Mouse (Mus musculus): ENCODE results near the gene Cyp4f18. TPM values are rescaled to one million over a fixed set of nuclear protein-coding genes. Genes with fewer than 3 reads are reported as not detected.

The Cyp4f18 gene
- total RNA-seq, 1 experiment = 0.18 TPM

DNA sequence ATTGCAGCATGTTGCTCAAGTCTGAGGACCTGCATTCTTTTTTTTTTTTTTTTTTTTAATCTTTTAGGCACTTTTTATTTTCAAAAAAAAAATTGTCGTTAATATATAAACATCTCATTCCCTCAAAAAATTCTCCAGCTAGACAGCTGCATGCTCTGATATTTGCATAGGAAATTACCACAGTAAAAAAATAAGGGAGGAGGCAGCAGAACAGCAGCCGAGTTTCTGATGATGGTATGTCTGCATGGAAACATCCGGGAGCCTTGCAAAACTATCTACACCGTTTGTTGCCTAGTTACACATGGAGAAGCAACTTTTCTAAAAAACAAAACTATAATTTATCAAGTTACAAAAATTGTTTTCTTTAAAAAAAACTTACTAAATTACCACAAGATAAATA lies 28.0 kb downstream of the Cyp4f18 start:
- H3K36me3 ChIP-seq (ENCODE audit: control insufficient read depth, insufficient read depth, low read length, poor library complexity, severe bottlenecking) = no peaks in the 10 kb centered on the region
- no peak overlapping the region for H3K4me3 ChIP-seq (ENCODE audit: insufficient read depth in 1 of 2, low read depth in 1 of 2, low read length in 2 of 2, poor library complexity in 1 of 2, severe bottlenecking in 1 of 2)
- no peaks in the 10 kb centered on the region for H3K9me3 ChIP-seq (ENCODE audit: control insufficient read depth, insufficient read depth, low read depth, low read length)
- H3K9ac ChIP-seq (ENCODE audit: insufficient read depth, low read depth, low read length, poor library complexity, severe bottlenecking) = no peak overlapping the region
- H3K4me1 ChIP-seq (ENCODE audit: control insufficient read depth in 2 of 2, insufficient read depth in 2 of 2, low read length in 2 of 2, poor library complexity in 1 of 2) = no peaks in the 10 kb centered on the region
- TF ChIP-seq MAFK (IDR thresholded peaks at IDR 0.05; ENCODE audit: insufficient read depth, low read depth, low read length) (no peak), HCFC1 (IDR thresholded peaks at IDR 0.05; ENCODE audit: borderline replicate concordance, insufficient read depth, low read length) (no peak)
- in situ Hi-C loops (cut with MboI; ENCODE audit: low sequenced_read_pairs in 2 of 2, unreplicated experiment in 2 of 2) = loop anchor here in 1 of 2 experiments (25.0 kb wide), 1 partner anchor 844 kb away; no protein-coding TSS in a partner anchor
- no peak overlapping the region for H3K27ac ChIP-seq (ENCODE audit: insufficient read depth, low read depth, low read length, poor library complexity, severe bottlenecking)
- no peak for DNase-seq (ENCODE audit: low read depth, low spot score)

DNA sequence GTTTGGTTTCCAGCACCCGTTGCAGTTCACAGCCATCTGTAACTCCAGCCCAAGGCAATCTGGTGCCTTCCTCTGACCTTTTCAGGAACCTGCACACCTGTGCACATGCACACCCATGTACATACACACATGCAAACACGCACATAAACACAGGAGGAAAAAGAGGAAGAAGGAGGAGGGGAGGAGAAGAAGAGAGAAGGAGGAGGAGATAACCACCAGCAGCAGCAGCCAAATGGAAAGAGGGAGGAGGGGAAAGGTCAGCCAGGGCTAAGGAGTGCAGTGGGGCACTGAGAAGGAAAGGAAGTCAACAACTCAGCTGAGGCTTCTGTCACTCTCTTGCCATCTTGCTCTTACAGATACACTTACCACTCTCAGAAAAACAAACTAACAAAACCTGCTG lies 28.4 kb downstream of the Cyp4f18 start:
- Histone ChIP-seq H3K9me3 (ENCODE audit: control insufficient read depth, insufficient read depth, low read depth, low read length) (no peaks in the 10 kb centered on the region), H3K36me3 (ENCODE audit: control insufficient read depth, insufficient read depth, low read length, poor library complexity, severe bottlenecking) (no peaks in the 10 kb centered on the region), H3K4me3 (ENCODE audit: insufficient read depth in 1 of 2, low read depth in 1 of 2, low read length in 2 of 2, poor library complexity in 1 of 2, severe bottlenecking in 1 of 2) (no peak overlapping the region), H3K27ac (ENCODE audit: insufficient read depth, low read depth, low read length, poor library complexity, severe bottlenecking) (no peak overlapping the region), H3K4me1 (ENCODE audit: control insufficient read depth in 2 of 2, insufficient read depth in 2 of 2, low read length in 2 of 2, poor library complexity in 1 of 2) (no peaks in the 10 kb centered on the region), H3K9ac (ENCODE audit: insufficient read depth, low read depth, low read length, poor library complexity, severe bottlenecking) (no peak overlapping the region)
- DNase-seq (ENCODE audit: low read depth, low spot score) = no peak
- TF ChIP-seq MAFK (IDR thresholded peaks at IDR 0.05; ENCODE audit: insufficient read depth, low read depth, low read length) = no peak
- TF ChIP-seq ZC3H11A (IDR thresholded peaks at IDR 0.05; ENCODE audit: borderline replicate concordance, low read depth, low read length) = no peak
- no peak for TF ChIP-seq ZNF384 (IDR thresholded peaks at IDR 0.05; ENCODE audit: low read depth, low read length)
- TF ChIP-seq HCFC1 (IDR thresholded peaks at IDR 0.05; ENCODE audit: borderline replicate concordance, insufficient read depth, low read length) = no peak
- TF ChIP-seq CHD2 (IDR thresholded peaks at IDR 0.05; ENCODE audit: low read depth, low read length) = no peak
- in situ Hi-C loops (cut with MboI; ENCODE audit: low sequenced_read_pairs in 2 of 2, unreplicated experiment in 2 of 2) = loop anchor here in 1 of 2 experiments (25.0 kb wide), 1 partner anchor 844 kb away; no protein-coding TSS in a partner anchor

DNA sequence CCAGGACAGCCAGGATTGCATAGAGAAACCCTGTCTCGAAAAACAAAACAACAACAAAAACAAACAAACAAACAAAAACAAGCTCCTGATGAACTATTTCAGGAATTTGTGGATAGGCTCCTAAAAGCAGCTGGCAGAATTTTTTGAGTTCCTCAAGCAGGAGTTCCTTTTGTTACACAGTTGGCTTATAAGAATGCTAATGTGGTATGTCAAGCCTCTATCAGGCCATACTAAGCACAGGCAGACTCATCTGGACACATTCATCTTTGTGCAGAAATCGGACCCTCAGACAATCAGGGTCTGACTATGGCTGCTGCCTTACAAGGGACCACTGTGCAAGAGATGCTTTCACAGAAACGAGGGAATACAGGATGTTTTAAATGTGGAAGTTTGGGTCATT lies 35.2 kb downstream of the Cyp4f18 start:
- no peak overlapping the region for H3K27ac ChIP-seq (ENCODE audit: insufficient read depth, low read depth, low read length, poor library complexity, severe bottlenecking)
- H3K4me1 ChIP-seq (ENCODE audit: control insufficient read depth in 2 of 2, insufficient read depth in 2 of 2, low read length in 2 of 2, poor library complexity in 1 of 2) = no peaks in the 10 kb centered on the region
- DNase-seq (ENCODE audit: low read depth, low spot score) = no peak
- in situ Hi-C loops (cut with MboI; ENCODE audit: low sequenced_read_pairs in 2 of 2, unreplicated experiment in 2 of 2) = no loop called here
- H3K36me3 ChIP-seq (ENCODE audit: control insufficient read depth, insufficient read depth, low read length, poor library complexity, severe bottlenecking) = peaks cover 3% of the 10 kb centered on the region; the same call in 1 of the 2 replicates
- TF ChIP-seq ZC3H11A (IDR thresholded peaks at IDR 0.05; ENCODE audit: borderline replicate concordance, low read depth, low read length) = no peak
- TF ChIP-seq MAFK (IDR thresholded peaks at IDR 0.05; ENCODE audit: insufficient read depth, low read depth, low read length) = no peak
- TF ChIP-seq HCFC1 (IDR thresholded peaks at IDR 0.05; ENCODE audit: borderline replicate concordance, insufficient read depth, low read length) = no peak
- TF ChIP-seq ZNF384 (IDR thresholded peaks at IDR 0.05; ENCODE audit: low read depth, low read length) = no peak
- no peak for TF ChIP-seq CHD2 (IDR thresholded peaks at IDR 0.05; ENCODE audit: low read depth, low read length)
- no peak overlapping the region for H3K4me3 ChIP-seq (ENCODE audit: insufficient read depth in 1 of 2, low read depth in 1 of 2, low read length in 2 of 2, poor library complexity in 1 of 2, severe bottlenecking in 1 of 2)
- H3K9ac ChIP-seq (ENCODE audit: insufficient read depth, low read depth, low read length, poor library complexity, severe bottlenecking) = no peak overlapping the region
- H3K9me3 ChIP-seq (ENCODE audit: control insufficient read depth, insufficient read depth, low read depth, low read length) = no peaks in the 10 kb centered on the region

DNA sequence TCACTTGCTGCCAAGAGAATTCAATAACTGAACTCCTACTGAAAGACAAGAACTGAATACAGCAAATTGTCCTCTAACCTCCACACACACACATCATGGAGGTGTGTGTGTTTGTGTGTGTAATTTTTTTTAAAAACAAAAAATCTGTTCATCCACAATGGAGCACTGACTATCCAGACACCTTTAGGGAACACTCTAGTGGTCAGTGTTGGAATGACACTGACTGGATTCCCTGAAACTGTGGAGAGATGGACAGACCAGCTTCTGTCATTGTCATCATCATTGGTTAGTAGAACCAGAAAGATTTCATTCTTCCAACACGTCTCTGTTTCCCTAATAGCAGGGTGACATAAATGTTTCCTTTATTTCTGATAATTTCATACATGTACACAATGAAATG lies 37.5 kb downstream of the Cyp4f18 start:
- Histone ChIP-seq H3K27ac (ENCODE audit: insufficient read depth, low read depth, low read length, poor library complexity, severe bottlenecking) (no peak overlapping the region), H3K9me3 (ENCODE audit: control insufficient read depth, insufficient read depth, low read depth, low read length) (no peaks in the 10 kb centered on the region), H3K4me1 (ENCODE audit: control insufficient read depth in 2 of 2, insufficient read depth in 2 of 2, low read length in 2 of 2, poor library complexity in 1 of 2) (no peaks in the 10 kb centered on the region), H3K9ac (ENCODE audit: insufficient read depth, low read depth, low read length, poor library complexity, severe bottlenecking) (no peak overlapping the region), H3K36me3 (ENCODE audit: control insufficient read depth, insufficient read depth, low read length, poor library complexity, severe bottlenecking) (peaks cover 17% of the 10 kb centered on the region), H3K4me3 (ENCODE audit: insufficient read depth in 1 of 2, low read depth in 1 of 2, low read length in 2 of 2, poor library complexity in 1 of 2, severe bottlenecking in 1 of 2) (no peak overlapping the region)
- TF ChIP-seq HCFC1 (IDR thresholded peaks at IDR 0.05; ENCODE audit: borderline replicate concordance, insufficient read depth, low read length) (no peak), CHD2 (IDR thresholded peaks at IDR 0.05; ENCODE audit: low read depth, low read length) (no peak), ZC3H11A (IDR thresholded peaks at IDR 0.05; ENCODE audit: borderline replicate concordance, low read depth, low read length) (no peak), ZNF384 (IDR thresholded peaks at IDR 0.05; ENCODE audit: low read depth, low read length) (no peak), MAFK (IDR thresholded peaks at IDR 0.05; ENCODE audit: insufficient read depth, low read depth, low read length) (no peak)
- DNase-seq (ENCODE audit: low read depth, low spot score) = no peak
- in situ Hi-C loops (cut with MboI; ENCODE audit: low sequenced_read_pairs in 2 of 2, unreplicated experiment in 2 of 2) = no loop called here

DNA sequence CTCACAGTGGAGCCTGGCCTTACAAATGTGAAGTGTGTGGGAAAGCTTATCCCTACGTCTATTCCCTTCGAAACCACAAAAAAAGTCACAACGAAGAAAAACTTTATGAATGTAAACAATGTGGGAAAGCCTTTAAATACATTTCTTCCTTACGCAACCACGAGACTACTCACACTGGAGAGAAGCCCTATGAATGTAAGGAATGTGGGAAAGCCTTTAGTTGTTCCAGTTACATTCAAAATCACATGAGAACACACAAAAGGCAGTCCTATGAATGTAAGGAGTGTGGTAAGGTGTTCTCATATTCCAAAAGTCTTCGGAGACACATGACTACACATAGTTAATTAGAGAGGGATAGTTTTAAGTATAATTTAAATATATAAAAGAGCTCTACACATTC lies 40.8 kb downstream of the Cyp4f18 start:
- in situ Hi-C loops (cut with MboI; ENCODE audit: low sequenced_read_pairs in 2 of 2, unreplicated experiment in 2 of 2) = no loop called here
- H3K36me3 ChIP-seq (ENCODE audit: control insufficient read depth, insufficient read depth, low read length, poor library complexity, severe bottlenecking) = peaks cover 41% of the 10 kb centered on the region
- TF ChIP-seq ZC3H11A (IDR thresholded peaks at IDR 0.05; ENCODE audit: borderline replicate concordance, low read depth, low read length) = no peak
- no peak for TF ChIP-seq MAFK (IDR thresholded peaks at IDR 0.05; ENCODE audit: insufficient read depth, low read depth, low read length)
- no peak for TF ChIP-seq ZNF384 (IDR thresholded peaks at IDR 0.05; ENCODE audit: low read depth, low read length)
- no peak for TF ChIP-seq HCFC1 (IDR thresholded peaks at IDR 0.05; ENCODE audit: borderline replicate concordance, insufficient read depth, low read length)
- no peak for TF ChIP-seq CHD2 (IDR thresholded peaks at IDR 0.05; ENCODE audit: low read depth, low read length)

More for the DNA sequence above, 40.8 kb downstream of the Cyp4f18 start:
- H3K27ac ChIP-seq (ENCODE audit: insufficient read depth, low read depth, low read length, poor library complexity, severe bottlenecking) = no peak overlapping the region
- no peak for DNase-seq (ENCODE audit: low read depth, low spot score)
- 0 out of 4 replicates have a peak, but pooled peaks cover 0 to 2% of the 10 kb centered on the region in 2 experiments for H3K4me1 ChIP-seq (ENCODE audit: control insufficient read depth in 2 of 2, insufficient read depth in 2 of 2, low read length in 2 of 2, poor library complexity in 1 of 2)
- no peak overlapping the region for H3K4me3 ChIP-seq (ENCODE audit: insufficient read depth in 1 of 2, low read depth in 1 of 2, low read length in 2 of 2, poor library complexity in 1 of 2, severe bottlenecking in 1 of 2)
- no peaks in the 10 kb centered on the region; the same call in 1 of the 2 replicates for H3K9me3 ChIP-seq (ENCODE audit: control insufficient read depth, insufficient read depth, low read depth, low read length)
- H3K9ac ChIP-seq (ENCODE audit: insufficient read depth, low read depth, low read length, poor library complexity, severe bottlenecking) = no peak overlapping the region
